Mouse (Mus musculus) kidney, embryonic 14.5 days (tissue): ENCODE results near the gene Ulk3. TPM values are rescaled to one million over a fixed set of nuclear protein-coding genes. Genes with fewer than 3 reads are reported as not detected.

ENCODE experiments used
- ATAC-seq: fragments of 200-750 bp; cut with Nextera tagmentation; 2 replicates; pipeline ENCODE4 v1.8.0; 2017; ENCODE audit warnings: moderate number of reproducible peaks, mild to moderate bottlenecking, moderate TSS enrichment, moderate library complexity; ENCODE audit not compliant: low FRiP score, low TSS enrichment
- H3K27ac ChIP-seq: fragments of 300-500 bp; sonication (generic); 2 replicates; pipeline ENCODE4 v1.5.1; 2014; ENCODE audit warnings: low read depth, mild to moderate bottlenecking, low read length, moderate library complexity, mixed read lengths
- H3K27me3 ChIP-seq: fragments of 300-500 bp; sonication (generic); 2 replicates; pipeline ENCODE4 v1.6.1; 2014; ENCODE audit warnings: mild to moderate bottlenecking, low read length; ENCODE audit not compliant: control insufficient read depth, insufficient read depth
- H3K36me3 ChIP-seq: fragments of 300-500 bp; sonication (generic); 2 replicates; pipeline ENCODE4 v1.6.1; 2014; ENCODE audit warnings: low read length, mixed read lengths; ENCODE audit not compliant: control insufficient read depth, insufficient read depth
- H3K4me1 ChIP-seq: fragments of 300-500 bp; sonication (generic); 2 replicates; pipeline ENCODE4 v1.6.1; 2014; ENCODE audit warnings: low read length, mixed read lengths; ENCODE audit not compliant: control insufficient read depth, insufficient read depth
- H3K4me2 ChIP-seq: fragments of 300-500 bp; sonication (generic); replicated peaks from 2 replicates; pipeline ENCODE4 v1.6.1; 2014; ENCODE audit warnings: low read depth, mild to moderate bottlenecking, low read length
- H3K4me3 ChIP-seq: fragments of 300-500 bp; sonication (generic); 2 replicates; pipeline ENCODE4 v1.5.1; 2014; ENCODE audit warnings: mild to moderate bottlenecking, low read length
- H3K9ac ChIP-seq: fragments of 300-500 bp; sonication (generic); 2 replicates; pipeline ENCODE4 v1.6.1; 2014; ENCODE audit warnings: low read depth, mild to moderate bottlenecking, low read length, moderate library complexity
- H3K9me3 ChIP-seq: fragments of 300-500 bp; sonication (generic); 2 replicates; pipeline ENCODE4 v1.6.1; 2016; ENCODE audit warnings: low read length; ENCODE audit not compliant: control insufficient read depth
- WGBS: fragments of 180-500 bp; shearing (Covaris S2); extraction: QIAGEN DNeasy Blood & Tissue Kit; methylation state at CpG from one replicate; pipeline ENCODE4 v1.1.7; 2014; 5-methylcytosine and 5-hydroxymethylcytosine counted together
- polyA plus RNA-seq: library from polyadenylated mRNA; unstranded; fragments of >200 nt; fragmentation: Nextera tagmentation; extraction: Ambion mirVana; gene quantifications from 2 replicates; pipeline ENCODE4 v1.2.1, GENCODE M21; 2014

Gene Ulk3
- polyA plus RNA-seq, 1 experiment from 2014 or later = 13.7 TPM

- peaks cover 59% of the 10 kb centered on the region for H3K36me3 ChIP-seq
- no peaks in the 10 kb centered on the region for H3K27me3 ChIP-seq
- 0 out of 2 replicates have a peak, but pooled peaks cover 3% of the 10 kb centered on the region for H3K4me1 ChIP-seq
- ATAC-seq = no peak
- no peak overlapping the region for H3K4me2 ChIP-seq
- WGBS = 89% methylated on average over 3 of the region's 3 CpGs
- no peak overlapping the region for H3K9ac ChIP-seq
- no peak overlapping the region for H3K4me3 ChIP-seq
- no peaks in the 10 kb centered on the region for H3K9me3 ChIP-seq
- H3K27ac ChIP-seq = no peak overlapping the region
These were observed 4.3 kb upstream of the Ulk3 start for GRCm38 (mm10) chr9:57584991-57585390.

GRCm38 (mm10) chr9:57590726-57591125, 1.5 kb downstream of the Ulk3 start:
- peaks cover 37% of the 10 kb centered on the region for H3K36me3 ChIP-seq
- H3K27me3 ChIP-seq = no peaks in the 10 kb centered on the region
- no peak overlapping the region for H3K9ac ChIP-seq
- no peak overlapping the region for H3K4me2 ChIP-seq
- no peak overlapping the region for H3K27ac ChIP-seq
- no peak overlapping the region for H3K4me3 ChIP-seq
- no peak for ATAC-seq
- 42% methylated on average over 5 of the region's 5 CpGs for WGBS
- H3K9me3 ChIP-seq = no peaks in the 10 kb centered on the region
- peaks cover 16% of the 10 kb centered on the region for H3K4me1 ChIP-seq

- Histone ChIP-seq H3K4me2 (0 out of 2 replicates have a peak overlapping the region, but pooled peaks have one; percentile 8), H3K9ac (0 out of 2 replicates have a peak overlapping the region, but pooled peaks have one; percentile 23), H3K36me3 (peaks cover 19% of the 10 kb centered on the region; the same call in 1 of the 2 replicates), H3K27me3 (no peaks in the 10 kb centered on the region), H3K27ac (no peak overlapping the region), H3K4me3 (no peak overlapping the region), H3K4me1 (peaks cover 16% of the 10 kb centered on the region), H3K9me3 (no peaks in the 10 kb centered on the region)
- 33% methylated on average over 12 of the region's 12 CpGs for WGBS
- peak; percentile 29; the same call in 1 of the 2 replicates for ATAC-seq
These were observed 4.4 kb downstream of the Ulk3 start for GRCm38 (mm10) chr9:57593454-57594173.

GRCm38 (mm10) chr9:57594174-57594509, 4.9 kb downstream of the Ulk3 start:
- WGBS = 38% methylated on average over 9 of the region's 9 CpGs
- Histone ChIP-seq H3K9ac (0 out of 2 replicates have a peak overlapping the region, but pooled peaks have one; percentile 23), H3K36me3 (peaks cover 19% of the 10 kb centered on the region; the same call in 1 of the 2 replicates), H3K27me3 (no peaks in the 10 kb centered on the region), H3K4me3 (no peak overlapping the region), H3K27ac (no peak overlapping the region; the same call in 1 of the 2 replicates), H3K9me3 (no peaks in the 10 kb centered on the region), H3K4me1 (peaks cover 18% of the 10 kb centered on the region), H3K4me2 (0 out of 2 replicates have a peak overlapping the region, but pooled peaks have one; percentile 8)
- no peak for ATAC-seq

- peaks cover 19% of the 10 kb centered on the region; the same call in 1 of the 2 replicates for H3K36me3 ChIP-seq
- no peak overlapping the region for H3K9ac ChIP-seq
- H3K27me3 ChIP-seq = no peaks in the 10 kb centered on the region
- H3K4me1 ChIP-seq = peaks cover 22% of the 10 kb centered on the region
- no peak overlapping the region for H3K4me3 ChIP-seq
- 81% methylated on average over 8 of the region's 8 CpGs for WGBS
- ATAC-seq = no peak
- no peaks in the 10 kb centered on the region for H3K9me3 ChIP-seq
- no peak overlapping the region for H3K27ac ChIP-seq
- H3K4me2 ChIP-seq = no peak overlapping the region
These were observed 8.0 kb downstream of the Ulk3 start for GRCm38 (mm10) chr9:57597265-57597664.

GRCm38 (mm10) chr9:57597929-57598382, 8.7 kb downstream of the Ulk3 start:
- ATAC-seq = no peak
- Histone ChIP-seq H3K4me3 (no peak overlapping the region), H3K9ac (no peak overlapping the region), H3K9me3 (no peaks in the 10 kb centered on the region), H3K4me1 (peaks cover 22% of the 10 kb centered on the region), H3K4me2 (no peak overlapping the region), H3K27ac (no peak overlapping the region), H3K27me3 (no peaks in the 10 kb centered on the region), H3K36me3 (peaks cover 19% of the 10 kb centered on the region; the same call in 1 of the 2 replicates)
- WGBS = 33% methylated on average over 4 of the region's 4 CpGs

GRCm38 (mm10) chr9:57598851-57599563, 9.8 kb downstream of the Ulk3 start:
- Histone ChIP-seq H3K27ac (no peak overlapping the region), H3K9ac (no peak overlapping the region), H3K4me2 (no peak overlapping the region), H3K36me3 (peaks cover 9% of the 10 kb centered on the region; the same call in 1 of the 2 replicates), H3K4me3 (no peak overlapping the region), H3K27me3 (no peaks in the 10 kb centered on the region), H3K4me1 (peaks cover 15% of the 10 kb centered on the region), H3K9me3 (no peaks in the 10 kb centered on the region)
- WGBS = 61% methylated on average over 8 of the region's 8 CpGs
- ATAC-seq = peak; percentile 22; the same call in 1 of the 2 replicates

GRCm38 (mm10) chr9:57600620-57601352, 11.5 kb downstream of the Ulk3 start:
- ATAC-seq = peak; percentile 53; the same call in 1 of the 2 replicates
- Histone ChIP-seq H3K27me3 (no peaks in the 10 kb centered on the region), H3K4me2 (no peak overlapping the region), H3K9ac (no peak overlapping the region), H3K9me3 (no peaks in the 10 kb centered on the region), H3K27ac (no peak overlapping the region), H3K36me3 (no peaks in the 10 kb centered on the region), H3K4me3 (no peak overlapping the region), H3K4me1 (peaks cover 14% of the 10 kb centered on the region)
- WGBS = 4% methylated on average over 3 of the region's 3 CpGs
